In genomic region chr7:117419041-117419440, GRCm38 (mm10) we compare ENCODE assay signal across 11 mouse cellular contexts. TPM values are rescaled to one million over a fixed set of nuclear protein-coding genes. Genes with fewer than 3 reads are reported as not detected.
DNase-seq lines count a peak whose midpoint lies in the region; ATAC-seq lines count a peak whose summit lies in the region.
"Had no signal": no experiment of that assay in that cellular context is flagged by ENCODE, and none has a peak within 500 bp of the region (broad histone marks: within the 10 kb centered on the region; RNA-seq: fewer than 3 reads in every experiment).

No protein-coding gene starts in this region.

- no peaks in the 10 kb centered on the region for H3K9me3 ChIP-seq in hindbrain, embryonic 15.5 days
- no peaks in the 10 kb centered on the region for H3K9me3 ChIP-seq in liver, embryonic 11.5 days (ENCODE audit: control insufficient read depth, low read length)
- H3K9me3 ChIP-seq: heart, embryonic 10.5 days had no signal

- peak; percentile 27 to 46 for DNase-seq in cerebellum, postnatal 14 days
- no peak for DNase-seq in cerebellum, adult 9-10 months
- DNase-seq in left cerebral cortex, postnatal 4 days = peak; percentile 74
- DNase-seq in left cerebral cortex, adult 18-20 months (ENCODE audit: low spot score in 2 of 2) = no peak
- peak; percentile 25 for DNase-seq in retina, embryonic 14.5 days (ENCODE audit: low spot score)
- no peak for DNase-seq in spleen, adult 12 weeks (ENCODE audit: low spot score)
- no peak for DNase-seq in liver, embryonic 11.5 days (ENCODE audit: low spot score)
- DNase-seq: B cell, adult 2 months had no signal

- peaks cover 32% of the 10 kb centered on the region for H3K4me1 ChIP-seq in hindbrain, embryonic 15.5 days (replicated peaks)
- H3K4me1 ChIP-seq in liver, embryonic 11.5 days (replicated peaks; ENCODE audit: control insufficient read depth, insufficient read depth, low read length) = no peaks in the 10 kb centered on the region

- no peak overlapping the region for H3K4me3 ChIP-seq in hindbrain, embryonic 15.5 days
- no peak overlapping the region for H3K4me3 ChIP-seq in liver, embryonic 11.5 days (ENCODE audit: low read depth, low read length)
- H3K4me3 ChIP-seq: heart, embryonic 10.5 days had no signal

- no peak overlapping the region for H3K9ac ChIP-seq in hindbrain, embryonic 15.5 days
- no peak overlapping the region for H3K9ac ChIP-seq in liver, embryonic 11.5 days (ENCODE audit: low read depth, low read length)

- H3K27me3 ChIP-seq in hindbrain, embryonic 15.5 days = no peaks in the 10 kb centered on the region
- H3K27me3 ChIP-seq in liver, embryonic 11.5 days (replicated peaks; ENCODE audit: control insufficient read depth, insufficient read depth, low read length) = no peaks in the 10 kb centered on the region

- H3K27ac ChIP-seq in hindbrain, embryonic 15.5 days (replicated peaks) = no peak overlapping the region
- no peak overlapping the region for H3K27ac ChIP-seq in liver, embryonic 11.5 days (ENCODE audit: low read depth, low read length)
- H3K27ac ChIP-seq: heart, embryonic 10.5 days; kidney, postnatal 0 days had no signal

- H3K4me2 ChIP-seq in hindbrain, embryonic 15.5 days = no peak overlapping the region
- no peak overlapping the region for H3K4me2 ChIP-seq in liver, embryonic 11.5 days

- 27% methylated on average over 5 of the region's 5 CpGs for WGBS in hindbrain, embryonic 15.5 days
- WGBS in liver, embryonic 11.5 days = 78% methylated on average over 5 of the region's 5 CpGs

- no peaks in the 10 kb centered on the region for H3K36me3 ChIP-seq in hindbrain, embryonic 15.5 days
- H3K36me3 ChIP-seq in liver, embryonic 11.5 days (ENCODE audit: control insufficient read depth, insufficient read depth, low read length) = no peaks in the 10 kb centered on the region
- H3K36me3 ChIP-seq: heart, embryonic 10.5 days had no signal

- ATAC-seq in hindbrain, embryonic 15.5 days (ENCODE audit: low FRiP score, low read depth) = peak; percentile 66; the same call in 1 of the 2 replicates
- ATAC-seq in liver, embryonic 11.5 days (replicated peaks; ENCODE audit: low FRiP score) = no peak

- intact Hi-C loops in left cerebral cortex, postnatal 4 days (cut with DNase I) = no loop called here

RNA-seq across cellular contexts. Expression of gene Xylt1, which starts 38.3 kb away (rescaled TPM):
- total RNA-seq in left cerebral cortex, postnatal 4 days (2021) = 10 to 100 TPM; 53.5 to 56.6 TPM
- 10 to 100 TPM; 45.7 to 48.9 TPM for total RNA-seq in left cerebral cortex, adult 18-20 months (2021)
- 3.5 and 4.0 TPM in 2 replicates for polyA plus RNA-seq in hindbrain, embryonic 15.5 days (2015; fragmentation: Nextera tagmentation; extraction: Ambion mirVana)
- 0.73 and 0.87 TPM in 2 replicates for polyA plus RNA-seq in liver, embryonic 11.5 days (2014; fragmentation: Nextera tagmentation; extraction: Ambion mirVana)

Comparison
In these comparisons a context has a peak if more than half of its experiments do, and no peak if none do; other contexts are left out.
1. DNase-seq: peak in cerebellum, postnatal 14 days (2 of 2), left cerebral cortex, postnatal 4 days (single experiment) and retina, embryonic 14.5 days (single experiment); none in cerebellum, adult 9-10 months (single experiment), left cerebral cortex, adult 18-20 months (0 of 2), spleen, adult 12 weeks (single experiment) and liver, embryonic 11.5 days (single experiment).